Mouse (Mus musculus): Measurements from ENCODE around the gene Dnaic2.

Dnaic2 gene

GRCm38 (mm10) chr11:114702311-114702995, 24.8 kb upstream of the Dnaic2 start:
- DNase-seq, result no peak

- no peak for DNase-seq
These were observed 24.2 kb upstream of the Dnaic2 start for GRCm38 (mm10) chr11:114702996-114703361.

- peak; percentile 64 for DNase-seq
These were observed 22.9 kb upstream of the Dnaic2 start for GRCm38 (mm10) chr11:114704071-114704913.

- DNase-seq, result no peak
These were observed 20.9 kb upstream of the Dnaic2 start for GRCm38 (mm10) chr11:114706358-114706757.

- DNase-seq, result no peak
These were observed 15.8 kb upstream of the Dnaic2 start for GRCm38 (mm10) chr11:114711393-114711792.

GRCm38 (mm10) chr11:114711861-114712260, 15.3 kb upstream of the Dnaic2 start:
- no peak for DNase-seq

- no peak for DNase-seq
These were observed 12.7 kb upstream of the Dnaic2 start for GRCm38 (mm10) chr11:114714526-114714925.

GRCm38 (mm10) chr11:114715531-114715930, 11.7 kb upstream of the Dnaic2 start:
- DNase-seq, result no peak

GRCm38 (mm10) chr11:114720535-114720934, 6.7 kb upstream of the Dnaic2 start:
- DNase-seq, result no peak

GRCm38 (mm10) chr11:114722438-114722837, 4.8 kb upstream of the Dnaic2 start:
- DNase-seq, result no peak

GRCm38 (mm10) chr11:114723030-114723429, 4.2 kb upstream of the Dnaic2 start:
- no peak for DNase-seq

GRCm38 (mm10) chr11:114724787-114725590, 2.2 kb upstream of the Dnaic2 start:
- DNase-seq, result peak; percentile 48

GRCm38 (mm10) chr11:114727826-114728186, 598 bp downstream of the Dnaic2 start:
- no peak for DNase-seq

- no peak for DNase-seq
These were observed 1.1 kb downstream of the Dnaic2 start for GRCm38 (mm10) chr11:114728333-114728732.

GRCm38 (mm10) chr11:114729832-114730363, 2.7 kb downstream of the Dnaic2 start:
- no peak for DNase-seq

GRCm38 (mm10) chr11:114731711-114732110, 4.5 kb downstream of the Dnaic2 start:
- DNase-seq, result no peak

GRCm38 (mm10) chr11:114732890-114733289, 5.7 kb downstream of the Dnaic2 start:
- no peak for DNase-seq

GRCm38 (mm10) chr11:114736111-114736510, 8.9 kb downstream of the Dnaic2 start:
- no peak for DNase-seq

- peak; percentile 78 for DNase-seq
These were observed 9.9 kb downstream of the Dnaic2 start for GRCm38 (mm10) chr11:114736913-114737624.

- DNase-seq, result no peak
These were observed 13.4 kb downstream of the Dnaic2 start for GRCm38 (mm10) chr11:114740598-114740997.

- no peak for DNase-seq
These were observed 14.2 kb downstream of the Dnaic2 start for GRCm38 (mm10) chr11:114741451-114741850.

GRCm38 (mm10) chr11:114745134-114745533, 17.9 kb downstream of the Dnaic2 start:
- DNase-seq, result peak; percentile 95

Measured in cerebellum, adult 9-10 months (tissue).